Mouse (Mus musculus): ENCODE results near the gene Slc45a1.

The Slc45a1 gene

DNA sequence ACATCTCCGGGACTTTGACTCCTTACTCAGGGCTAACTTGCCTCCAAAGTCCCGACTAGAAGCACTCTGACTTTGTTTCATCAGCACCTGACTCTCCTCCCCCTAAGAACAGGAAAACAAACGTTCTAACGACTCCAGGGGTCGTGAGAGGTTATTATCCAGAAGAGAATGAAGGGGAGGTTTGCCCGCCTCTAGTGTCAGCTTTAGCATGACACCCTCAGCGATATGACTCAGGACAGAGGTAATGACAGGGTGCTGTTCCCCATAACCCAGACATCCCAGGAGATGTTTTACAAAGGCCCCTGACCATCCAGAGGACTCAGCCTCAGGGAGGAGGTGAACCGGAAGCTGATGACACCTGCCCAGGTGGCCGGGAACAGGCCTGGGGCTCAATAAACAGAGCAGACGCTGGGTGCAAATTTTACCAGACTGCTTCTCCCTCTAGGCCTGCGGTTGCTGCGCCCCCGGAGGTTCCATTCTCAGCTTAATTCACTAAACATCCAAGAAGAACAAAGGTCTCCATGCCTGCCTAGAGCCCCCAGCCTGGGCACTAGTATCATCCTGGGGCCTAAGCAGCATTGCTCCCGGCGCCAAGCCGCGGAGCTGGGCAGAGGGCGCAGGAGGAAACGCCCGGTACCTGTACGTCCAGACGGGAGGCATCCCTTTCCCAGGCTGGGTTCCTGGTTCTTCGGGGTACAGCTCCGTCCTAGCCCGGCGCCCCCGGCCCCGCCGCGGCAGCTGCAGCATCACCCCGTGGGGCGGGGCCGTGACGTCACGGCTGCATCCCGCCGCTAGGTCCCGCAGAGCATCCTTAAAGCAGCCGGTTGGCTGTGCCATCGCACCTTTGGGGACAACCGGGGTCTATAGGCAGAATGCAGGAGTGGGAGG, at the start of gene Slc45a1:
Gene Slc45a1 (minus strand): TSS at position 785 of the 888 bp plus-strand sequence.
- DNase-seq = peak; percentile 69

DNA sequence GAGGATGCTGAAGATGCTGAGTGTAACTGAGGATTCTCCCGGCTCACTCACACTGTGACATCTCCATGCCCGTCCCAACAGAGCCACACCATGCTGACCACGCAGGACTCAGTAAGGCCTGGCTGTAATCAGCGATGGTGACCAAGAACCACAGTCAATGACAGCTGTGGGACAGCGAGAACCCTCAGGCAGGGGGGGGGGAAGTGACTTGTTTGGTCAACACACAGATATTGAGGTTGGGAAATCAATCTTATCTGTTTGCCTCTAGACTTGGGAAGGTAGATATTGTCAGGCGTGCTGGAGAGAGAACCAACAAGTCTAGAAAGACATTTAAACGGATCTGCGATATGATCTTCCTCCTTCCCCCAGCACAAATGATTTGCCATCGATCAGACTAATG, 48.9 kb upstream of the Slc45a1 start:
- DNase-seq = no peak

DNA sequence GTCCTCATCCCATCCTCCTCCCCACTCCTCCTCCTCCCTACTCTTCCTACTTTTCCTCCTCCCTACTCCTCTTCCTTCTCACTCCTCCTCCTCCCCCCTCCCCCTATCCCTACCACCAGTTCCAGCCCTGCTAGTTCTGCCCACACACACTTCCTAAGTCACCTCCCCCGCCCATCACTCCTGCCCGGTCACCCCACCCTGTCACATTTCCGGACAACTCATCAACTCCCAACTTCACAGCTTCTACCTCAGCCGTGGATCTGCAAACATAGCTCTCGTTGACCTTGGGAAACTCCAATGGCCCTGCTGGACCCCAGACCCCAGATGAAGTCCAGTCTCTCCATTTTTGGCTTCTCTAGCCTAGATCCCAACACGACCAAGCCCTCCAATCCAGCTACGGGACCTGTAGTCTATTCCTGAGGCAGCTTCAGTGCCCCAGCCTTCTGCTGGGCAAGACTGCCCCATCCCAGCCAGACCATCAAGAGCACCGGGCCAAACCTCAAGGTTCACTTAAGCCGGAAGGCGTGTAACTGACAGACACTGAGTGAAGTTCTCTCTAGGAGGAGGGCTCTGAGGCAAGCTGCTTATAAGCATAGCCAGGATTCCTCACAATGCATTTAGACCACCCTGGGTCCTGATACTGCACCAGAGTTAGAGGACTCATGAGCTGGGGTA, 42.6 kb upstream of the Slc45a1 start:
- no peak for DNase-seq

DNA sequence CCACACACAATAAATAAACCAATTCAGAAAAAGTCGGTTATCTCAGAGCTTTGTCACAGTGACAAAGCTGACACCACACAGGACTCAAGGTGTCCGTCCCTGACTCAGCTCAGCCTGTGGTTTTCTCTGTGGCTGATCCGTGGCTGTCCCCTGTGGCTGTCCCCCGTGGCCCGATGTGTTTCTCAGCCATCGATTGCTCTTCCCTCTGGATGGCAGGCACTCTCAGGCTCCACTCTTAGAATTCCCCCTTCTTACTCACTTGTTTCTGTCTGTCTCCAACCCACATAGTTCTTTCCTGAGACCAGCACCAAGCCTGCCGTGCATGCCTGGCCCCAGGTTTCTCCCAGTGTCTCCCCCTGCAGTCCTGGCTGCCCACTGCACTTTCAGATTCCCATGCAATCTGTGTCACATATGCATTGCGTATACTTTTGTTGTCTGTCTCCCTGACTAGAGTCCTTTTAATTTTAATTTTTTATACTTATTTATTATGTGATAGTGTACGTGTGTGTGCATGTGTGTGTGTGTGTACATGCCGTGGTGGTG, 41.0 kb upstream of the Slc45a1 start:
- DNase-seq = no peak

DNA sequence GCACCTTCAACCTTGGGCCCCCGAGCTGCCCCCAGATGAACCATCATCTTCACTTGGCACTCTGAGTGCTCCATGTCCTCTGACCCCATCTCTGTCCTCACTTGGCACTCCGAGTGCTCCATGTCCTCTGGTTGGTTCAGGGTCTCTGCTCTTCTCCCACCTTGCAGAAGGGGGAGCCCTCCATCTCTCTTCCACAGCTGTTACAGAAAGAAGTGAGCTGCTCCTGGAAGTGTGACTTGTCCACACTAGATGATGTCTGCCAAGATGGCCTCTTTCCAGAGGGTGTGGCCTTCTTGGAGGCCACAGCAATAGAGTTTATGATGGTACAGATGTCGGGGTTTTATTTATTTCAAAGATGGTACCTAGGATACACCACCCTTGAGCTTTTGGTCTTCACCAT, 38.8 kb upstream of the Slc45a1 start:
- DNase-seq = no peak

DNA sequence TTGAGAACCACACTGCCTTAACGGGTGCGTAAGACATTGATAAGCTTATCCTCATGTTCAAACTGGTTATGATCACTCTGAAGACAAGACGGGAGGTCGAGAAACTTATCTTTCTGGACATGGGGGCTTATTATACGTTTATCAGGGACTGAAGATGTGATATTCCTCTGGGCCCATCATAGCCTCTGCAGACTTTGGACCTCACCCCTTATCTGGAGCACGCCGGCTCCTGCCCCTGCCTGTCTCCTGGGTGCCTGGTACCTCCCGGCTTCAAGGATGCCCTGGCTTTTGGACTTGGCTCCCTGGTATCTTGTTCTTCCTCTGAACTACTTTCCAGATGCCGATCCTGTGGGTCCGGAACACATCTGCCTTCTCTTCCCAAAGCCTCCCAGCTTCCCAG, 37.6 kb upstream of the Slc45a1 start:
- no peak for DNase-seq

DNA sequence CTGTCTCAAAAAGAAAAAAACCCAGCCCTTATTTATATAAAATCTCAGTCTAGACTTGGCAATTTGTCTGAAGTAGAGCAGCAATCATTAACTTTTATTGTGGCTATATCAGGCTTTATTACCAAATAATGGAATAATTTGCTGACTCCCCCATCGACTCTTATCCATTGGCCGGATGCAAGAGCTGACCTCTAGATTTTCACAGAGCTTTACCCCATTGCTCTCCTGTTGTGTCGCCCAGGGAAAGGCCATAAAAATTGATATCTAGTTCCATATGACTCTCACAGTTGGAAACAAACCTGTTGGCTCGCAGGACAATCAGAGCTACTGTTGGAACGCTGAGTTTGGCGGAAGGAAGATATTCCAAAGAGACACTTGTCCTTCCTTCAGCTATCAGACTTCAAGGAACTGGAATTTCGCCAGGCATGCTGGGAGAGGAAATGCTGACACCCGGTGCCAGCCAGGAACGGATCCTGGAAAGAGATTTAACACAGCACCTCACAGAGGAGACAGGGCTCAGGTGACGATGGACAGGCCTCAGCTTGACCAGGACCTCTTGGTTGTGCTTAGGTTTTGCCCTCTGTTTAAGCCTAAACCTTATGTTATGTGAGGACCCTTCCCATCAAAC, 35.3 kb upstream of the Slc45a1 start:
- no peak for DNase-seq

DNA sequence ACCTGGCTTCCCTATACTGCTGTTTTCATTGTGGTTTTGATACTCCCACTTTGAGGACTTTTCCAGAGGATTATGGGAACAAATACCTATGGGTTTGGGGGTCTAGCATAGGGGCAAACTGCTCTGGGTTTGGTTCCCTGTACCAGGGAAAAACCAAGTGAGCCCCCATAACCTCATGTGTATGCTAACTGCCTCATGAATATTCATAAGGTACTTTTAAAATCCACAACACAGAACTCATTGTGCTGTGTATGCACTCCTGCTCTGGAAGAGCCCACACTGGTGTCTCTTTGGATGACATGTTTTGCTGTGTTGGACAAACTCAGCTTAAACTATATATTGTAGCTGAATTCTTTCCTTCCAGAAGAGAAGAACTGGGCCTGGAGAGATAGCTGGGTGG, 34.6 kb upstream of the Slc45a1 start:
- DNase-seq = no peak

DNA sequence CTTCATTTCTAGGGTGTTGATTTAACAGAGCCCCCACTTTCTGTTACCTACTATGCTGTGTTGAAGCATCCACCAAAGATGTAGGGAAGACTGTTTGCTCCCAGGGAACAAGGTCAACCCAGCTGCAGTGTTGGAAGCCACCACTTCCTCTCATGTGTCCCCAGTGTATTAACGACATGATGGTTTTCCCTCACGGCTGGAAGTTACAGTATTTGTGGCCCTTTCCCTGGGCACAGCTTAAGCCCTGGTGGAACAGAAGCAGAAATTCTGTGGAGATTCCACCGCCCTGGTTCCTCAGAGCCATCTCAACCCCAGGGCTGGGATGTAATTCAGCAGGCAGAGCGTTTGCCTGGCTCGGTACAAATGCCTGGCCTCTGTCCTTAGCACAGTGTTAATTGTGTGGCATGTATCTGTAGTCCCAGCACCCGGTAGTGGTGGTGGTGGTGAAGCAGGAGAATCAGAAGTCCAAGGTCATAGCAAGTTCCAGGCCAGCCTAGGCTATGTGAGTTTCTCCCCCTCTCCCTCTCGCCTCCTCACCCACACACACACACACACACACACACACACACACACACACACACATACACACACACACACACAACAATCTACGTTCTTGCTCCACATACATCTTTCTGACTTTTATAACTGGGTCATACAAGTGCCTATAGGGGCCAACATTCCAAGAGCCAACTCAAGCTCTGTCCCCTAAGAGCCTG, 34.0 kb upstream of the Slc45a1 start:
- no peak for DNase-seq

DNA sequence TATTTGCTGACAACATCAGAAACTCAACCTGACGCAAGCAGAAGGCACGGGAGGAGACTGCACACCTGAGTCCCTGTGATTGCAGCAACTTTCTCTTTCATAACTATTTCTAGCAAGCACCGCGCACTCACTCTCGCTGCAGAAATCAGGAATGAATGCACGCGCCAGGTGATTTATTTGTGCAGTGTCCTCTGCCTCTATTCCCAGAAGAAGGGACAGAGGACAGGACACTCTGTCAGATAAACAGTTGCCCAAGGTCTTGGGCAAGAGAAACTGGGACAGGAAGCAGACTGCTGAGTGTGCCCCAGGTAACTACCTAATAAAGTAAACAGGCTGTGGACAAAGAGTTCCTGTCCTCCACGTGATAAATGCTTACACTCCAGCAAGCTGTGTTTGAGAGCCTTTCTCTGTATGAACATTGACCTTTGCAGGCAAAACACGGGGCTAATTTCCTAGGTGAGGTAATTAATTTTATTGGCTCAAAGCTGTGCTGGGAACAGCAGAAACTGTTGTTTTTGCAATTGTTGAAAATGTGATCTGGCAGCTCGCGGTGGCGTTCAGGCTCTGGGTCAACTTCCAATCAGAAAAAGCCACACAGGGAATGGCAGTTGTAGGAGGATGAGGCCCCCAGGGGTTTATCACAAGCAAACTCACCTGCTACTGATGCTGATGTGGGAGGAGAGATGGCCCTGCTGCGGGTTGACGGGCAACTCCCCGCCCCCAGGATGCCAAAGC, 33.2 kb upstream of the Slc45a1 start:
- peak; percentile 23 for DNase-seq

DNA sequence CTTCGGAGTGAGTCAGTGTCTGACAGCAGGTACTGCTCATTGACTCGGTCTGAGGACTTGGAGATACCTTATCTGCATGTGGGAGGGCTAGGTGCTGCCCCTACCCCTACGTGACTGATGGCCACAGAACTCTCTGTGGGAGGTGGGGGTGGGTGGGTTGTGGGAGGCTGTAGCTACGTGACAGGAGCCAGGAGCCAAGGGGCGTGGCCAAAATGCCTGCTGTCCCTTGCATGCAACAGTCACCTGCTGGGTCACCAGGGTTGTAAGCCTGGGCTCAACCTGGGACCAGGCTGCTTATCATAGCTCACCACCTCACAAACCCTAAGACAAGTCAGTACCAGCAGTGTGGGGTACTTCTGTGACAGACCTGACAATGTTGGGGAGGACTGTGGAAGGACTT, 28.4 kb upstream of the Slc45a1 start:
- no peak for DNase-seq

DNA sequence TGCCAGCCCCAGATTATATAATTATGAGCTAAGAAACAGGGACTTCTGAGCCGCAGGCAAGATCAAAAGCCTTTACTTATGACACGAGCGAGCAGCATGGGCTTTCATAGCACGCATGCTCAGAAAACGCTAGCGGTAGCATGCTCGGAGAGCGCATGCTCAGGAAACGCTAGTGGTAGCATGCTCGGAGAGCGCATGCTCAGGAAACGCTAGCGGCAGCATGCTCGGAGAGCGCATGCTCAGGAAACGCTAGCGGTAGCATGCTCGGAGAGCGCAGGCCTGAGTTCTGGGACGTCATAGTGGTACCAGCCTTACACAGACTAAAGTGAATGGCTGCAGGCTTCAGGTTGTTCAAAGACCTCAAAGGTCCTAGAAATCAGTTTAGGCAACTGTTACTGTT, 26.8 kb upstream of the Slc45a1 start:
- no peak for DNase-seq

DNA sequence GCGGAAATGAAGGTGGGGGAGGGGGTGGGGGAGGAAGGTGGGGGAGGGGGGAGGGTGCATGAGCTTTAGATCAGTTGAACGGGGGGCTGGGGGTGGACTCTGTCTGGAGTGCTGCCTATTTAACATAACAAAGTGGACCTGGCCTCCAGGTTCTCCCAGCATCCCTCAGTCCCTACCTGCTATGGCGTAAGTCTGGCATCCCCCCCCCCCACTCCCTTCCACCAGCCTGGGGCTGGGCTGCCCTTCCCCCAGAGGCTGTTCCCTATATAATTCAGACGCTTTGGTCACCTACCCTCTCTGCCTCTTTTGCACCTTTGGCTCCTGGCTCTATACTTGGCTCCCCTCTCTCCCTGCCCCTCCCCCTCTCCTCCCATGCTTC, 25.9 kb upstream of the Slc45a1 start:
- no peak for DNase-seq

DNA sequence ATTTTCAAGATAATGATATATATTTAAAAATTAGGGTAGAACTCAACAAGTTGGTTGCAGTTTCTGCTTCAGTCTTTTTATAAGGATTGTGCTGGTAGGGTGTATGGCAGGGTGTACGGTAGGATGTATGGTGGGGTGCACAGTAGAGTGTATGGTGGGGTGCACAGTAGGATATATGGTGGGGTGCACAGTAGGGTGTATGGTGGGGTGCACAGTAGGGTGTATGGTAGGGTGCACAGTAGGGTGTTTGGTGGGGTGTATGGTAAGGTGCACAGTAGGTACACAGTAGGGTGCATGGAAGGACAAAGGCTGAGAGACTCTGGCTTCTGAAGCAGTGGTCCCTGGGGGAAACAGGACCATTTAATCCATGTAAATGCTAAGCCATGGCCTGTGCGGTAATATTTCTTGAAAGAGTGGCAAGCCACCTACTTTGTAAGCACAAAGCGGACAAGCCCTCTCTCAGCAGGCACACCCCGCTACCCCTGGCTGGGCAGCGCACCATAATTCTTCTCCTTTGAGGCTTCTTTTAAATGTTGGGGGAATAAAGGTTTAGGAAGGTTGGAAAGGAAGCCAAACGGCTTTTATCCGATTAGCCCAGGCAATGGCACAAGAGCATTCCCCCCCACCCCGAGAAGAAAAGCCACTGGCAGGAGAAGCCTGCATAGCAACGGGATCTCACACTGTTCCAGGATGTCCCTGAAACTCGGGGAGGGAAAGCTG, 25.3 kb upstream of the Slc45a1 start:
- no peak for DNase-seq

DNA sequence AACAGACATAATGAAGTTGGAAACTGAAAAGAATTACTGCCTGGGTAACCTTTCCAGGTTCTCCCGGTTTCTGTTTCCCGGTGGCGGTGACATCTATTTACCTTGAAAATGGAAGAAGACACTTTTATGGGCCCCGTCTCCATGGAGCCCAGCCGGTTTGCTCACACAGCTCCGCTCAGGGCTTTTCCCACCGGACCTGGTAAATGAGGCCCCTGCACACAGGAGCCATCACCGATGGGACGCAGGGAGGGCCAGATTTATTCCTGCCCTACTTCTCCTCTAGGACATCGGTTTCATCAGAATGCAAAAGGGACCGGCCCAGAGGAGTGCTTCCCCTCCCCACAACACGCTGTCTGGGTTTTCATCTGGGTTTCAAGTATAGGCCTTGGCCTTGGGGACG, 24.1 kb upstream of the Slc45a1 start:
- no peak for DNase-seq

DNA sequence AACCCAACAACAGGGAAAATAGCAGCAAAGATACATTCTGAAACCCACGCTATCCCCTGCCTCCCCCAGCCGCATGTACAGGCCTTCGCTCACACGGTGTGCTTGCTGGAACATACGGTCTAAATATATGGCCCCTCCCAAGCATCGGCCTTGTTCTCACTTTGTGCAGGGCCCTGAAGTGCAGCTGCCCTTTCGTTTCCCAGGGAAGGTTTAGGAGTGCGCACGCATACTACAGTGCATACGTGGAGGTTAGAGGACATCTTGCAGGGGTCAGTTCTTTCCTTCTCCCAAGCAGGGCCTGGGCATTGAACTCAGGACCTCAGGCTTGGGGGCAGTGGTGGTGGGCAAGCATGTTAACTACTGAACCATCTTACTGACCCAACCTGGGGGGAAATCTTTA, 23.3 kb upstream of the Slc45a1 start:
- no peak for DNase-seq

DNA sequence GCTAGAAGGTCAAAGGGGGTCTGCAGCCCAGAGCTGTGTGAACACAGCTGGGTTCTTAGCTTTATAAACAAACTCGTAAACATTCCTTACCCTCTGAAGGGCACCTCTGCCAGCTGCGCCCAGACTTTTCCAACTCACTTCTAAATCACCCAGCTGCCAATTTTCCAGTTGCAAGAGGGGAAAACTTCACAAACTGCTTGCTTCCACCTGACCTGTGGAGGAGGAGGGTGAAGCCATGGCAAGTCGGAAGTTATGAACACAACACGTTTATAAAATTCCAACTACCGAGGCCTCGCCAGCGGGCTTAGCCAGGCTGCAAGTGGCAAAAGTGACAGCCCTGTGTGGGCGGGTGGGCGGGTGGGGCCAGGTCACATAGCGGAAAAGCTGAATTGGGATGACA, 13.8 kb upstream of the Slc45a1 start:
- no peak for DNase-seq

DNA sequence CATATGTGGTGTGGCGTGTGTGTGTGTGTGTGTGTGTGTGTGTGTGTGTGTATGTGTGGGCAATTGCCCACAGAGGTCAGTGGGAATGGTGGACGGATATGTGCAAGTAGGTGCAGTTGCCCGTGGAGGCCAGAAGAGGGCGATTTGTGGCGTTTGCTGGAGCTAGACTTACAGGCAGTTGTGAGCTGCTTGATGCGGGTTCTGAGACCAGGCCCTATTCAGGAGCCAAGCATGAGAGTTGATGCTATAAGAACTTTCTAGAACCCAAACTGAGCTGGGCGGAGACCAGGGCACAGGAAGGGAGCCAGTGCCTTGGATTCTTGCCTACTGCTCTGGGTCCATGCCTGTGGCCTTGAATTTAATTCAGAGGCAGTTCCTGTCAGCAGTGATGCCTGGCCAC, 12.8 kb upstream of the Slc45a1 start:
- no peak for DNase-seq

DNA sequence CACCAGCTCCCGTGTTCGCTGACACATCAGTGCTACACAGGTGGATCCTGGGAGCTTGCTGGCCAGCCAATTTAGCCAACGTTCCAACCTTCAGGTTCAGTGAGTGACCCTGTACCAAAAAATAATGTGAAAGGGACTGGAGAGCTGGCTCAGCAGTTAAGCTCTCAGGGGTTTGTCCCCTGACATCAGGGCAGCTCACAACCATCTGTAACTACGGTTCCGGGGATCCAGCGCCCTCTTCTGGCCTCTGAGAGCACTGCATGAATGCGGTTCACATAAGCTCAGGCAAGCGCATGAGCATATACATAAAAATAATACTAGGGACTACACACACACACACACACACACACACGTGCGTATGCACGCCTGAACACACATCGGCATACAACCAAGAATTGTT, 11.2 kb upstream of the Slc45a1 start:
- no peak for DNase-seq

DNA sequence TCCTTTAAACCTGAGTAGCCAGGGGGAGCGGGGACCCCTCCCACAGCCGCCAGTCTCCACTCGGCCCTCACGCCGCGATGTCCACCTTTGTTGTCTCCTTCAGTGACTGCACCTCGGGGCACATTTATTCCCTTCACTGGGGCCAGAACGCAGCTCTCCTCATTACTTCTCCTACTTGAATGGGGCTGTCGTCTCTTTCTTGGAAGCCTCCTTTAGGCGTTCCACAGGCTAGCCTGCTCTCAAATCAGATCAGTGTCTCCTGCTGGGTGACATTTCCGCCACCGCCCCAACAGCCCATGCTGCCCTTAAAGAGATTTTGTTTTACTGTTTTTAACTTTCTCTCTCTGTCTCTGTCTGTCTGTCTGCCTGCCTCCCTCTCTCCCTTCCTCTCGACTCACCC, 9.9 kb upstream of the Slc45a1 start:
- no peak for DNase-seq

DNA sequence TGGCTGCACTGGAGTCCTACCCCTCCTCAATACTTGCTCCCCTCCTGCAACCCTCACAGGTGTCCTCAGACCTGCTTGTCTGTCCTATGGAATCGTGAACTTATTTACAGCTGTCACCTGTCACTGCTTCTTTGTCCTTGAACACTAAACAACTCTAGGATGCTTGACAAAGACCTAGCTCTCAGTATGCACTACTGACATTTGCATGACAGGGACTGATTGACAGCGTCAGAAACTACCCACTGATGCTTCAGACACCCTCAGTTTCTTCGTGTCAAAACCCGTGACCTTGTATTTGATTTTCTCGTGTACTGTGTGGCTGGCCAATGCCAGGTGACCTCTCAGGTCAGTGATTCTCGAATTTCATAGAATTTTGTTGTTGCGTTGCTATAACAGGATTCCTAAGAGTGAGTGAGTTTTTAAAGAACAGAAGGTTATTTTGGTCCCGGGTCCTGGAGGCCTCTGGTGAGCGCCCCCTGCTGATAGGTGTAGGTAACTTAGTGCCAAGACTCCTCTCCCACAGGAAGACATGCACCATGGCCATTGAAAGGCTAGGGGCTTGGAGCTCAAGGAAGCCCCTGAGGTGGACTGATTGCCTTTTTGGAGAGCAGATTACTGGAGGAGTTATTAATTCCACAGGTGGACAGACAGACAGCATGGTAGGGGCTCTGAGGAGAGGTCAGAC, 8.1 kb upstream of the Slc45a1 start:
- no peak for DNase-seq

Data from cerebellum, adult 11-12 months (tissue).